Mouse (Mus musculus) lung, postnatal 0 days (tissue): ENCODE data around the gene Dync1i2. TPM values are rescaled to one million over a fixed set of nuclear protein-coding genes. Genes with fewer than 3 reads are reported as not detected.
A peak's percentile ranks its signal among the peaks of the same experiment; 100 is the strongest.

Experiments
- ATAC-seq: fragments of 200-750 bp; cut with Nextera tagmentation; 2 replicates; pipeline ENCODE4 v1.8.0; 2017; ENCODE audit warnings: moderate library complexity
- DNase-seq: peaks from one replicate; pipeline ENCODE4 v3.0.0-alpha.2; 2016; ENCODE audit warnings: low spot score
- H3K27ac ChIP-seq: fragments of 300-500 bp; sonication (generic); 2 replicates; pipeline ENCODE4 v1.5.1; 2014; ENCODE audit warnings: antibody characterized with exemption, mild to moderate bottlenecking, low read length, mixed read lengths
- H3K27me3 ChIP-seq: fragments of 300-500 bp; sonication (generic); replicated peaks from 2 replicates; pipeline ENCODE4 v1.6.1; 2014; ENCODE audit warnings: low read length, mixed read lengths; ENCODE audit not compliant: insufficient read depth
- H3K36me3 ChIP-seq: fragments of 300-500 bp; sonication (generic); 2 replicates; pipeline ENCODE4 v1.6.1; 2014; ENCODE audit warnings: low read length, mixed read lengths; ENCODE audit not compliant: insufficient read depth
- H3K4me1 ChIP-seq: fragments of 300-500 bp; sonication (generic); 2 replicates; pipeline ENCODE4 v1.6.1; 2014; ENCODE audit warnings: antibody characterized with exemption, low read depth, low read length, mixed read lengths; ENCODE audit not compliant: insufficient read depth
- H3K4me2 ChIP-seq: fragments of 300-500 bp; sonication (generic); replicated peaks from 2 replicates; pipeline ENCODE4 v1.6.1; 2014; ENCODE audit warnings: low read depth, mild to moderate bottlenecking, low read length, moderate library complexity, mixed read lengths
- H3K4me3 ChIP-seq: fragments of 300-500 bp; sonication (generic); 2 replicates; pipeline ENCODE4 v1.5.1; 2014; ENCODE audit warnings: low read depth, low read length
- H3K9ac ChIP-seq: fragments of 300-500 bp; sonication (generic); replicated peaks from 2 replicates; pipeline ENCODE4 v1.6.1; 2014; ENCODE audit warnings: low read depth, mild to moderate bottlenecking
- H3K9me3 ChIP-seq: fragments of 300-500 bp; sonication (generic); 2 replicates; pipeline ENCODE4 v1.6.1; 2016; ENCODE audit warnings: low read length, mixed read lengths
- CTCF ChIP-seq: IDR thresholded peaks from 2 replicates; pipeline ENCODE4 v1.5.1; 2016; ENCODE audit warnings: antibody characterized with exemption, mild to moderate bottlenecking
- EP300 ChIP-seq: IDR thresholded peaks from 2 replicates; pipeline ENCODE4 v1.6.1; 2016; ENCODE audit warnings: antibody characterized with exemption, mild to moderate bottlenecking, control low read depth
- WGBS: fragments of 180-500 bp; shearing (Covaris S2); extraction: QIAGEN DNeasy Blood & Tissue Kit; methylation state at CpG from one replicate; pipeline ENCODE4 v1.1.7; 2014; 5-methylcytosine and 5-hydroxymethylcytosine counted together
- polyA plus RNA-seq: library from polyadenylated mRNA; unstranded; fragments of >200 nt; fragmentation: Nextera tagmentation; extraction: Ambion mirVana; gene quantifications from 2 replicates; pipeline ENCODE4 v1.2.1, GENCODE M21; 2015

The Dync1i2 gene
- polyA plus RNA-seq, 1 experiment from 2014 or later = 76.6 TPM

DNA sequence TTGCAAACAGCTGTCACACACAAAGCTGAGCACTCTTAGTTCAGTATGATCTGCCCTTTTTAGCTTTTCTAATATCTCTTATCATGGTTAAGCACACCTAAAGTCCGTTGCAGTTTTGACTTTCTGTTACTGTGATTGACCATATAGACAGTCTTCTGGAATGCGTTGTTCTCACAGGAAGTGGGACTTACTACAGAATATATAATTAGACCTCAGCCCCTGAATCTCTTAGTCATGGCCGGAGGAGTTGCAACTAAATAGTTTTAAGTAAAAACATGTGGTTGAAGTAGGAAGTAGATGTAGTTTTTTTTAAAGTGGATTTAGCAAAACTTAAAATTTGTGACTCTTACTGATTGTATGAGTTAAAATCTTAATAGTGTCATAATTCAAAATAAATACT lies 36.6 kb downstream of the Dync1i2 start:
- no peak overlapping the region for H3K4me3 ChIP-seq
- no peaks in the 10 kb centered on the region for H3K27me3 ChIP-seq
- TF ChIP-seq EP300 = no peak
- no peak for TF ChIP-seq CTCF
- DNase-seq = no peak
- WGBS = 61% methylated on average over 3 of the region's 3 CpGs
- H3K36me3 ChIP-seq = peaks cover 41% of the 10 kb centered on the region
- no peak overlapping the region for H3K9ac ChIP-seq
- H3K27ac ChIP-seq = no peak overlapping the region
- H3K4me1 ChIP-seq = no peaks in the 10 kb centered on the region
- ATAC-seq = no peak
- no peaks in the 10 kb centered on the region for H3K9me3 ChIP-seq
- H3K4me2 ChIP-seq = no peak overlapping the region

DNA sequence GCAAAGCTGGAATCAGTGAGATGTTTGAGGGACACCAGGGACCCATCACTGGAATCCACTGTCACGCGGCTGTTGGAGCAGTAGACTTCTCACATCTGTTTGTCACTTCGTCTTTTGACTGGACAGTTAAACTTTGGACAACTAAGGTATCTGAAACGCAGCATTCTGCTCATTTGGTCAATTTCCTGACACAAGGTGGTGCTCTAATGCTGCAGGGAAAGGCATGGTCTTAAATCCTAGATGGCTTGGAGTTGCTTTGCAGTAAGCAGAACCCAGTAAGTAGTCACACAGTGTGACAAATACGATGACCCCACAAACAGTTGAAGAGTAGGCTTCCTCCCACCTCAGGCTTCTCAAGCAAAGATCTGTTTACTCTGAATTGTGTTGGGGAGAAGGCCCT lies 39.3 kb downstream of the Dync1i2 start:
- Histone ChIP-seq H3K9ac (no peak overlapping the region), H3K27me3 (no peaks in the 10 kb centered on the region), H3K36me3 (peaks cover 41% of the 10 kb centered on the region), H3K27ac (no peak overlapping the region), H3K9me3 (no peaks in the 10 kb centered on the region), H3K4me2 (no peak overlapping the region), H3K4me3 (no peak overlapping the region), H3K4me1 (no peaks in the 10 kb centered on the region)
- DNase-seq (no peak), ATAC-seq (no peak)
- TF ChIP-seq EP300 (no peak), CTCF (peak; percentile 61)
- WGBS = 80% methylated on average over 5 of the region's 5 CpGs

DNA sequence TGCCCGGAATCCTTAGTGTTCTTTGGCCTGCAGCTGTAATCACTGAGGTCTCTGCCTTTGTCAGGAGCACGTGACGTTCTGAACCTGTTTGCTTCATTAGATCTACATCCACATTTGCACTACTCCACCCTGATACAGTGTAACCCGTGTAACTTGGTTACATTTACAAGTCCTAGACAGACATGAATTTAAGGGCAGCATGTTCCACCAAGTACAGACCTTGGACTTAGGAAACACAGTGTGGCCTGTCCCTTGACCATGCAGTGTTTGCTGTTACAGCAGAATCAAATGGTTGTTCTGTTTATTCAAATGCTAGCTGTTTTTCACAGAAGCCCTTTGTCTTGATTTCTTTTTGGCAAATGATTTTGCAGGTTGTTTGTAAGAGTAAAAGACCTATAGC lies 43.3 kb downstream of the Dync1i2 start:
- WGBS = 74% methylated on average over 4 of the region's 4 CpGs
- Histone ChIP-seq H3K9ac (no peak overlapping the region), H3K27ac (no peak overlapping the region), H3K36me3 (peaks cover 55% of the 10 kb centered on the region), H3K9me3 (no peaks in the 10 kb centered on the region), H3K27me3 (no peaks in the 10 kb centered on the region), H3K4me3 (no peak overlapping the region), H3K4me1 (no peaks in the 10 kb centered on the region), H3K4me2 (no peak overlapping the region)
- no peak for DNase-seq
- no peak for ATAC-seq
- TF ChIP-seq EP300 = no peak
- no peak for TF ChIP-seq CTCF

DNA sequence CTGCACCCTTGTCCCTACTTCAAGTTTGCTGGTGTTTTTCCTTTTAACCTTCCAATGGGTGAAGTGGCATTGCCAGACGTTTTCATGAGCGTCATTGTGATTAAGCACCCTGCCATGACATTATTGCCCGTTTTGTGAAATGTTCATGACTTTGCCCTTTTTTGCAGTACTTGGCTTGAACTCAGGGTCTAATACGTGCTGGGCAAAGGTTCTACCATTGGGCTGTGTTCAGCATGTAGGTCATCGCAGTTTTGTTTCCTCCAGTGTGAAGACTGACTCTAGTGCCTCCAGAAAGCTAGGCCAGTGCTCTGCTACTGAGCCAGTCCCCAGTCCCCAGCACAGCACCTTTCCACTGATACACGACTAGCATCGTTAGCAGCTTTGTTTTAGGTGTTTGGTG lies 45.1 kb downstream of the Dync1i2 start:
- H3K9me3 ChIP-seq = no peaks in the 10 kb centered on the region
- no peak for DNase-seq
- no peaks in the 10 kb centered on the region for H3K4me1 ChIP-seq
- no peak overlapping the region for H3K27ac ChIP-seq
- peaks cover 46% of the 10 kb centered on the region for H3K36me3 ChIP-seq
- ATAC-seq = no peak
- H3K9ac ChIP-seq = no peak overlapping the region
- TF ChIP-seq EP300 = no peak
- TF ChIP-seq CTCF = no peak
- H3K4me2 ChIP-seq = no peak overlapping the region
- no peaks in the 10 kb centered on the region for H3K27me3 ChIP-seq
- H3K4me3 ChIP-seq = no peak overlapping the region
- WGBS = 83% methylated on average over 7 of the region's 7 CpGs

DNA sequence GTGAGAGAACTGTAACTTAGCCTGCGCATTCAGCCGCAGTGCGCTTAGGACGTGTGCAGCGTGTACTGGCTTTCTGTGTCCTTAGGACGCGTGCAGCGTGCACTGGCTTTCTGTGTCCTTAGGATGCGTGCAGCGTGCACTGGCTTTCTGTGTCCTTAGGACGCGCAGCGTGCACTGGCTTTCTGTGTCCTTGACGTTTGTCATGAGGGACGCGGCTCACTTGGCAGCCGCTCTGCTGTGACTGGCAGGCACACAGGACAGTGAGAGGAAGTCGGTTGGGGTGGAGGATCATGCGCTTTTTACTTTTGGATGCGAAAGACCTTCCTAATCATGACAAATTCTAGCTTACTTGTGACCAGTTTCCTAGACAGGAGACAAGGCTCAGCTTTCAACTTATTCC lies 53.1 kb downstream of the Dync1i2 start:
- ATAC-seq (no peak), DNase-seq (no peak)
- H3K27me3 ChIP-seq = no peaks in the 10 kb centered on the region
- H3K4me2 ChIP-seq = no peak overlapping the region
- H3K4me1 ChIP-seq = no peaks in the 10 kb centered on the region
- no peak overlapping the region for H3K9ac ChIP-seq
- H3K9me3 ChIP-seq = no peaks in the 10 kb centered on the region
- H3K4me3 ChIP-seq = no peak overlapping the region
- 93% methylated on average over 20 of the region's 20 CpGs for WGBS
- TF ChIP-seq CTCF = no peak
- TF ChIP-seq EP300 = no peak
- peaks cover 30% of the 10 kb centered on the region for H3K36me3 ChIP-seq
- H3K27ac ChIP-seq = no peak overlapping the region

DNA sequence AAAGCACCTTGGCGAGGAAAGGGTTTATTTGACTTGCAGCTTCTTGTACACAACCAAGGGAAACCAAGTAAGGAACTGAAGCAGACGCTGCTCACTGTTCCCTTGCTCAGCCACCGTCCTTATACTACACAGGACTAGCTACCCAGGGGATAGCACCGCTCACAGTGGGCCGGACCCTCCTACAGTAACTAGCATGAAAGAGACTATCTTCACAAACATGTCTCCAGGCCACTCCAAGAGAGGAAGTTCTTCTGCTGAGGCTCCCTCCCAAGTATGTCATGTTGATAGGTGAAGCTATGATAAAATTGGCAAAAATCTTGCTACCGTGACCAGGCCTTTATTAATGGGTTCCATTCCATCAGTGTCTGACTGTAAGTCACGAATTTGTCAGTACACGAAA lies 57.2 kb downstream of the Dync1i2 start:
- Histone ChIP-seq H3K9me3 (no peaks in the 10 kb centered on the region), H3K4me3 (no peak overlapping the region), H3K27me3 (no peaks in the 10 kb centered on the region), H3K27ac (no peak overlapping the region), H3K9ac (no peak overlapping the region), H3K4me2 (no peak overlapping the region), H3K36me3 (peaks cover 17% of the 10 kb centered on the region), H3K4me1 (no peaks in the 10 kb centered on the region)
- TF ChIP-seq EP300 (no peak), CTCF (no peak)
- WGBS = 89% methylated on average over 8 of the region's 8 CpGs
- ATAC-seq = no peak
- no peak for DNase-seq

DNA sequence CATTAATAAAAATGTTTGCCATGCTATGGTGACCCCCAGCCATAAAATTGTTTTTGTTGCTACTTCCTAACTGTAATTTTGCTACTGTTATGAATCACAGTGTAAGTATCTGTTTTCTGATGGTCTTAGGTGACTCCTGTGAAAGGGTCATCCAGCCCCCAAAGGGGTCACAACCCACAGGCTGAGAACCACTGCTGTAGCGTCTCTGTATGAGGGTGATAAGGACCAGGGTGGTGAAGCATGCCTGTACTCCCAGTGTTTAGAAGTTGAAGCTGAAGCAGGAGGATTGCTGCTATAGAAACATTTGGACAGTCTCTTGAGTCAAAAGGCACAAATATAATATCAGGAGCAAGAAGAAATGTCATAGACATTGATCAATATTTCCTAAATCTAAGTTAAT lies 57.8 kb downstream of the Dync1i2 start:
- TF ChIP-seq CTCF (no peak), EP300 (no peak)
- Histone ChIP-seq H3K9me3 (no peaks in the 10 kb centered on the region), H3K4me1 (no peaks in the 10 kb centered on the region), H3K27me3 (no peaks in the 10 kb centered on the region), H3K36me3 (peaks cover 15% of the 10 kb centered on the region), H3K4me2 (no peak overlapping the region), H3K9ac (no peak overlapping the region), H3K4me3 (no peak overlapping the region), H3K27ac (no peak overlapping the region)
- no peak for ATAC-seq
- no peak for DNase-seq
- WGBS = 45% methylated on average over 1 of the region's 1 CpGs
